Mouse (Mus musculus) heart, postnatal 4 days (tissue): ENCODE results near the gene Rnf26. TPM values are rescaled to one million over a fixed set of nuclear protein-coding genes. Genes with fewer than 3 reads are reported as not detected.

Source experiments
- DNase-seq: peaks from one replicate; pipeline ENCODE4 v3.0.0; 2021
- total RNA-seq, 2 experiments: library from RNA; stranded (reverse); gene quantifications; 2 replicates each; pipeline ENCODE4 v1.2.3; 2021

The Rnf26 gene
- total RNA-seq, 2 experiments from 2014 or later = 22.3 to 24.7 TPM

GRCm38 (mm10) chr9:44075276-44075995 lies 37.9 kb downstream of the Rnf26 start:
- peak; percentile 9 for DNase-seq

GRCm38 (mm10) chr9:44074395-44075275 lies 38.7 kb downstream of the Rnf26 start:
- DNase-seq = peak; percentile 57

- DNase-seq = peak; percentile 19
Observed at GRCm38 (mm10) chr9:44073115-44073514, 40.2 kb downstream of the Rnf26 start.

- DNase-seq = peak; percentile 54
Observed at GRCm38 (mm10) chr9:44072599-44072915, 40.8 kb downstream of the Rnf26 start.

- peak; percentile 40 for DNase-seq
Observed at GRCm38 (mm10) chr9:44071914-44072598, 41.3 kb downstream of the Rnf26 start.

- peak; percentile 10 for DNase-seq
Observed at GRCm38 (mm10) chr9:44070844-44071231, 42.5 kb downstream of the Rnf26 start.

- peak; percentile 4 for DNase-seq
Observed at GRCm38 (mm10) chr9:44070113-44070843, 43.0 kb downstream of the Rnf26 start.

GRCm38 (mm10) chr9:44069252-44069651 lies 44.1 kb downstream of the Rnf26 start:
- DNase-seq = peak; percentile 36

GRCm38 (mm10) chr9:44067960-44068330 lies 45.4 kb downstream of the Rnf26 start:
- DNase-seq = peak; percentile 12

GRCm38 (mm10) chr9:44067241-44067959 lies 45.9 kb downstream of the Rnf26 start:
- peak; percentile 32 for DNase-seq

GRCm38 (mm10) chr9:44066785-44067225 lies 46.5 kb downstream of the Rnf26 start, which contains the start of gene Usp2:
Gene Usp2, plus strand, starts transcription at chr9:44067021.
- DNase-seq = peak; percentile 100

GRCm38 (mm10) chr9:44065177-44065576 lies 48.1 kb downstream of the Rnf26 start:
- no peak for DNase-seq

- DNase-seq = no peak
Observed at GRCm38 (mm10) chr9:44058606-44059005, 54.7 kb downstream of the Rnf26 start.

GRCm38 (mm10) chr9:44053936-44054335 lies 59.4 kb downstream of the Rnf26 start:
- no peak for DNase-seq

- no peak for DNase-seq
Observed at GRCm38 (mm10) chr9:44052855-44053254, 60.5 kb downstream of the Rnf26 start.

GRCm38 (mm10) chr9:44049381-44050165 lies 63.7 kb downstream of the Rnf26 start:
- DNase-seq = no peak

- DNase-seq = no peak
Observed at GRCm38 (mm10) chr9:44048541-44049380, 64.6 kb downstream of the Rnf26 start.

- no peak for DNase-seq
Observed at GRCm38 (mm10) chr9:44047571-44048490, 65.5 kb downstream of the Rnf26 start.

GRCm38 (mm10) chr9:44047071-44047470 lies 66.2 kb downstream of the Rnf26 start:
- DNase-seq = no peak
